Mouse (Mus musculus) liver, embryonic 14 days (tissue): ENCODE data around the gene Qrich2. TPM values are rescaled to one million over a fixed set of nuclear protein-coding genes. Genes with fewer than 3 reads are reported as not detected.

ENCODE experiments used
- polyA plus RNA-seq: library from polyadenylated mRNA; depleted of rRNA; stranded (reverse); fragments of >200 nt; gene quantifications from 2 replicates; pipeline ENCODE4 v1.2.3, GENCODE M21; 2012; rRNA removed

The Qrich2 gene
- polyA plus RNA-seq = not detected in 2 replicates

DNA sequence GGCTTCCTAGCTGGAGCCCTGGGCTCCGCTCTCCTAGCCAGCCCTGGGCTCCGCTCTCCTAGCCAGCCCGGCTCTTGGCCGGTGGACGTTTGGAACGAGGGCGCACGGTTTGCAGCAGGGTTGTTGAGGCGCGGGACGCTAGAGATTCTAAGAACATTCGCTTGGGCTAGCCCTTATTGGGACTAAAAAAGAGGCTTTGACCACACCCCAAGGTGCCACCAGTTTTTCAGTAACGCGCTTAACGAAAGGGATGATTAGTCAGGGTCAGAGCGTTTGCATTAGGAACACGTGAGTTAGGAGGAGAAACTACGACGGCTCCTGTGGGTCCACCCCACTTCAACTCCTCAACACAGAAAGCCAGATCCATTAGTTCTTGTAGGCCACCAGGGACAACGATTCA is at the start of gene Qrich2:
TSS of gene Qrich2 (minus strand) at position 101 of the 400 bp plus-strand sequence.

DNA sequence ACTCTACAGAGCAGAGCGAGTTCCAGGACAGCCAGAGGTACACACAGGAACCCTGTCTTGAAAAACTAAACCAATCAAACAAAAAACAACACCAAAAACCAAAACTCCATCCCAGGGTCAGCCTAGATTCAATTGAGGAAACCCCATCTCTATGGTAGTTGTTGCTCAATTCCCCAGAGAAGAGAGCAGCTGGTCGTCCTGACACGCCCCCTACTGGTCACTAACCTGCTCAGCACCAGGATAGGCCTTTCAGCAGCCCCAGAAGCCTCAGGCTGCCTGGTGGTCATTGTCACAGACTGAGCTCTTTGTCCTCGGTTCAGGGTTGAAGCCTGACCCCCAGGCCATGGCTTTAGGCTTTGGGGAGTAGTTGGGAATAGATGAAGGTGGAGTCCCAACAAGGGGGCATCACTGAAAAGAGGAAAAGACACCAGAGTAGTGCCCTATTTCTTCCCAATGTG is 27.8 kb upstream of the Qrich2 start, which contains the start of gene Prpsap1:
TSS of gene Prpsap1 (minus strand) at position 408 of the 458 bp plus-strand sequence.

DNA sequence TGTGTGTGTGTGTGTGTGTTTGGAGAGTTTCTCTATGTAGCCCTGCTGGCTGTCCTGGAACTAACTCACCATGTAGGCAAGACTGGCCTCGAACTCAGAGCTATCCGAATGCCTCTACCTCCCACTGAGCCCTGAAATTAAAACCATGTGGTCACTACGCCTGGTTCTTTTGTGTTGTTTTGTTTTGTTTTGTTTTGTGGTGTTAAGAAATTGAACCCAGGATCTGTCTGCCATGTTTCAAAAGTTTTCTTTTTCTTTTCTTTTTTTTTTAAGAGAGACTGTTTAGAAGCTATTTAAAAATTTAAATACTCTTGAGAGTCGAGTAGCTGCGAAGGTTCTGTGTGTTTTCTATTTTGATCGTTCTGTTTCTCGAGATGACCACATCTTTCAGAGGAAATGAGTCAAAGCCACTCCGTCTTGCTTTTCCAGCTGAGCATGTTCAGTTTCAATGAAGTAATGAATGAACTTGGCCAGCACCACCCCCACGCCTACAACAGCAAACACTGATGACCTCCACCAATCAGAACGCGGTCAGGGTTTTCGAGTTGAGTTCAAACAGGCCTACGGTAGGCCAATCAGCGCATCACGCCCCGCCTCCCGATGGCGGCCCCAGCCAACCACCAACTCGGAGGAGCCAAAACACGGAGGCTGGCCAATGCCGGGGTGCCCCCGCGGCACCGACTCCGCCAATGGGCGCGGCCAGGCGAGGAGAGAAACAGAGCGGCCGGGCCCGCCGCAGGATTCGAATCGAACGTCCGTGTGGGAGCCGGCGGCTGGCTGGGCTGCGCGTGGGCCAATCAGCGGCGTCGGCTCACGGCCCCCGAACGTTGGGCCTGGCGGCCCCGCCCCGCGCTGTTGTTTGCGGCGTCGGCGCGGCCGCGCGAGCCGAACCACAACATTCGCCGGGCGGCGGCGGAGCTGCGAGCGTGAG is 32.4 kb downstream of the Qrich2 start, which contains the start of gene Ubald2:
TSS of gene Ubald2 (plus strand) at position 739 of the 931 bp plus-strand sequence.

DNA sequence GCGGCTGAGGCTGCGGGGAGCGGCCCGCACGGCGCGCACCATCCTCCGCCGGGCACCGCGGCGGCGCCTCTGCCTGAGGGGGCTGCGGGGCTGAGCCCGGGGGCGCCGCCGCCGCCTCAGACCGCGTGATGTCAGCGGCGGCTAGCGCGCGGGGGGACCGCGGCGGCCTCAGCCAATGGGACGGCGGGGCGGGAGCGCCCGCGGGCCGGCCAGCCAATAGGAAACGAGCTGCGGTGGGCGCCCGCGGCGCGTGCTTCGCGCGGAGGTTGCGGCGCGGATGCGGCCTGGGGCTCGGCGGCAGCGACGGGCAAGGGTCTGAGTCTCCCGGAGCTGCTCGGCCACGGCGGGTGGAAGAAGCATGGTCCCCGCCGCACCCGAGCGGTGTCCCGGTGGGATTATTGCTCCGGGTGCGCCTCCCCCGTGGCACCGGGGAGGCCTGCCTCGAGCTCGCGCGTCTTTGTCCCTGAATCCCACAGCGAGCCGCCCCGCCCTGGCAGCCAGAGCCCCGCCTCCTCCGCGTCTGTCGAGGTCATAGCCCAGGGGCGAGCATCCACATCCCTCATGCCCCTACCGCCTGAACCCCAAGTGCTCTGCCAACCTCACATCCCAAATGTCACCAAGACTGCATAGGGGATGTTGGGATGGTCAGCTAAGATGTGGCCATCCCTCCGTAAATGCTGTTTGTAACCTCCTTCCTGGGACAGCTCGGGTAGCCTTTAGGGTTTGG is 53.0 kb downstream of the Qrich2 start, which contains the start of gene Rnf157:
TSS of gene Rnf157 (minus strand) at position 129 of the 727 bp plus-strand sequence.

Other genes with a start within 250 kb of the Qrich2 start
- gene Evpl, start 228.2 kb downstream of the Qrich2 start, polyA plus RNA-seq = 0.07 and 0.28 TPM in 2 replicates
- gene Srp68, start 192.0 kb downstream of the Qrich2 start, polyA plus RNA-seq = 35.5 and 39.0 TPM in 2 replicates
- 0.01 TPM in 1 of 2 replicates, not detected in the other for gene Galr2, start 185.3 kb downstream of the Qrich2 start, polyA plus RNA-seq
- 8.0 and 8.8 TPM in 2 replicates for gene Exoc7, start 159.0 kb downstream of the Qrich2 start, polyA plus RNA-seq
- gene Foxj1, start 130.8 kb downstream of the Qrich2 start, polyA plus RNA-seq = 0.94 and 1.0 TPM in 2 replicates
- gene Rnf157, start 53.2 kb downstream of the Qrich2 start, polyA plus RNA-seq = 0.58 and 0.62 TPM in 2 replicates
- 57.3 and 67.7 TPM in 2 replicates for gene Ubald2, start 32.1 kb downstream of the Qrich2 start, polyA plus RNA-seq
- 17.9 and 25.5 TPM in 2 replicates for gene Prpsap1, start 28.0 kb upstream of the Qrich2 start, polyA plus RNA-seq
- 21.8 and 21.9 TPM in 2 replicates for gene Sphk1, start 64.7 kb upstream of the Qrich2 start, polyA plus RNA-seq
- gene Ube2o, start 115.2 kb upstream of the Qrich2 start, polyA plus RNA-seq = 28.0 and 33.6 TPM in 2 replicates
- not detected in 2 replicates for gene Aanat, start 120.2 kb upstream of the Qrich2 start, polyA plus RNA-seq
- gene Rhbdf2, start 160.8 kb upstream of the Qrich2 start, polyA plus RNA-seq = 7.1 and 8.3 TPM in 2 replicates
- 0.07 and 0.17 TPM in 2 replicates for gene Prcd, start 187.3 kb upstream of the Qrich2 start, polyA plus RNA-seq
- 0.38 and 0.50 TPM in 2 replicates for gene Cygb, start 188.1 kb upstream of the Qrich2 start, polyA plus RNA-seq